Mouse (Mus musculus) bone marrow, adult 2 months (tissue): ENCODE measurements around the gene Irf1.

Experiments
- CTCF ChIP-seq: fragments of 200-500 bp; IDR thresholded peaks from 2 replicates; pipeline ENCODE4 v1.5.1; 2011; ENCODE audit warnings: low read length, control low read depth; ENCODE audit not compliant: control insufficient read depth, insufficient read depth
- POLR2A ChIP-seq: fragments of 200-500 bp; IDR thresholded peaks from 2 replicates; pipeline ENCODE4 v1.6.1; 2011; ENCODE audit warnings: low read depth, mild to moderate bottlenecking, control low read depth, low read length, borderline replicate concordance; ENCODE audit not compliant: control insufficient read depth

- TF ChIP-seq CTCF, result no peak
- no peak for TF ChIP-seq POLR2A
Measured at GRCm38 (mm10) chr11:53745260-53745659, 24.6 kb upstream of the Irf1 start.
